Mouse (Mus musculus) NIH3T3 (cell line): Measurements from ENCODE around the gene 4931428L18Rik.

Experiments used
- DNase-seq: peaks from one replicate; pipeline ENCODE4 v3.0.0-alpha.2; 2012; ENCODE audit warnings: low read depth

Gene 4931428L18Rik

DNA sequence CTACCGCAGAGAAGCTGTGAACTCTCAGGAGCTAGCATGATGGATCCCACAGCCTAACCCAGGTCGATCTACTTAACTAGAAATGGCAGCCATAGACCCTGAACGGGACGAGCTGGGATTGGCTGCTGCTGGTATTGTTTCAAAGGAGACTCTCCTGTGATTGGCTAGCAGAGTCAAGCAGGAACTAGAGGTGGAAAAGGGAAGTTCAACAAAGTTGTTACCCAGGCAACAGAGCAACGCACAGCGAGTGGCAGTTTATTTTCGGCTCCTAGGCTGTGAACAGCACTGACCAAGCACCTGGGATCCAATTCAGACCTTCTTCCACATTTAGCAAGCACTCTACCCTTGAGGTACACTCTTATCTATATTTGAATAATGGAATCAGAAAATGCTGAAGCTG is at the start of gene 4931428L18Rik, which contains the start of gene Pih1d3:
Gene 4931428L18Rik, minus strand, starts transcription at position 121 of the 400 bp plus-strand sequence.
Gene Pih1d3, plus strand, starts transcription at position 275 of the 400 bp plus-strand sequence.
- DNase-seq: no peak

- DNase-seq: no peak
These were observed 37.9 kb upstream of the 4931428L18Rik start for GRCm38 (mm10) chr1:31260218-31260923.

DNA sequence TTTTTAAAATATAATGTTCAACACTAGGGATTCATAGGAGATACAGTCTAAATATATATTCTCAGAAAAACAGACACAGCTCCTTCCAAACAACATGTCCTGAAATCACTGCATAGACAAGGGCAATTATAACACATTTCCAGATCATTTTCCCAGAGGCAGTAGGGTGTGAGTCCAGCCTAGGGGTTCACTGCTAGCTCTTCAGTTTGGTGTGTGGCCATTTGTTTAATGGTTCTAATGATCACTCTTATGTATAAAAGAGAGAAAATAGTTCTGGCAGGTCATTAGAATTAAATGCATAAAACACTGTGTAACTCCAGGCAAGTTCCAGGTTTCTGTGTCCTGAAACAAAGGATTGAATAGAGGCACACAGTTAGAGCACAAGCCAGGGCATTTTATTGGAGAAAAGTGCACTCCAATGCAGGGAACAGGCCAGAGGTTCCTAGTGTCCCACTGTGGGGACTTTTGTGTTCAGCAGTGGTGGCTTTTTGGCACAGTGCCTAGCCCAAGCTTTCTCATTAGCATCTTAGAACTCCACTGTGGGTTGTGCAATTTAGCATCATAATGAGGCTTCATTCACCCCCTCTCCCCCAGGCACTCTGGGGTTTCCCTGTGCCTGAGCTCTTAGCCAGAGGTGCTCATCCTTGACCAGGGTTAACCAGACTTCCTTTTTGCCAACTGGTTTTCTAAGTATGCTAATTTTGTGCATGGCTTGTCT is 11.0 kb upstream of the 4931428L18Rik start:
- DNase-seq: no peak

GRCm38 (mm10) chr1:31220599-31221250 is 1.8 kb downstream of the 4931428L18Rik start:
- no peak for DNase-seq

- DNase-seq: no peak
These were observed 7.7 kb downstream of the 4931428L18Rik start for GRCm38 (mm10) chr1:31214831-31215230.

DNA sequence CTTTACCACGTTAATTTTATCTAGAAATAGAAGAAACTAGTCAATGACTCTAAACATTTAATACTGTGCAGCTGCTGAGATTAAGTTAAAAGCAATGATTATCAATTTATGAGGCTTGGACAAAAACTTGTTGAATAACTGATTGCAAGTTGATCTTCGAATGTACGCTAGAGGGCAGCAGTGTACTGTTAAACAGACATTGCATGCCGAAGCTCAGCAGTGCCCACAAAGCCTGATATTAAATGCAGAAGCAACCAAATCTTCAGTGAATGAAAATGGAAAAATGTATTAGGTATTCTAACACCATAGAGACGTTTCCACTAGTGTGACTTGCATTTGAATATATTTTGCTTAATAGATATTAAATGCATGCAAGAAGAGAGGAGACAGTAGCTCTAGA is 12.3 kb downstream of the 4931428L18Rik start:
- DNase-seq: peak; percentile 79

DNA sequence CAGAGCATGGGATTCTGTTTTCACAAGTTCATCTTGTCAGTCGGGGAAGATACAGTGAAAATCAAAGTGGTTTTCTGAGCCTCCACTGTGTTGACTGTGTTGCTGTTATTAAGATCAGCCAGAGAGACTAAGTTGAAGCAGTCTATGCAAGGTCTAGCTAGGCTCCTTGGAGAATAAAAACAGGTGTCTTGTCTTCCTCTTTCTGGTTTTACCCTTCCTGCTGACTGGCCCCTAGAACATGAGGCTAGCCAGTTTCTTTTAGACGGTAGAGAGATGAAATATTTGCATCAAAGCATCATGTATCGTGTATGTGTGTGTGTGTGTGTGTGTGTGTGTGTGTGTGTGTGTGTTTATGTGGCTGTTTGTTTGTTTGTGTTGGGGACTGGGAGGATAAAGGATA is 16.7 kb downstream of the 4931428L18Rik start:
- no peak for DNase-seq

DNA sequence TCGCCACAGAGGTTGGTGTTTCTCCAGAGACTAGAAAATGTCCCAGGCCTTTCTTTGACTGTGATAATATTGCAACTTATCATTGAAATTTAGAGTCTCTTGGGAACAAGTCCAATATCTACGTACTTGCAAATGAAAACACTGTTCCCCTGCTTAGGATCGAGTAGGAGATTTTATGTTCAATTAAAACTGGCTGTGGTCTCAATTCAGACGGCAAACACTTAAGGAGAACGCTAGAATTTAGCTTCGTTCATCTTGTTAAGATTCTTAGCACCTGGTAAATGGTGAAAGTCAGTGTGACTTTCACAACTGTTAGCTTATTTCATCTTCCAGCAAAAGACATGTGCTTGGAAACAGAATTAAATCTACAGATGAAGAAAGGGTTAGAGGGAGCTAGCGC is 17.1 kb downstream of the 4931428L18Rik start:
- no peak for DNase-seq

- no peak for DNase-seq
These were observed 18.7 kb downstream of the 4931428L18Rik start for GRCm38 (mm10) chr1:31203771-31204170.

DNA sequence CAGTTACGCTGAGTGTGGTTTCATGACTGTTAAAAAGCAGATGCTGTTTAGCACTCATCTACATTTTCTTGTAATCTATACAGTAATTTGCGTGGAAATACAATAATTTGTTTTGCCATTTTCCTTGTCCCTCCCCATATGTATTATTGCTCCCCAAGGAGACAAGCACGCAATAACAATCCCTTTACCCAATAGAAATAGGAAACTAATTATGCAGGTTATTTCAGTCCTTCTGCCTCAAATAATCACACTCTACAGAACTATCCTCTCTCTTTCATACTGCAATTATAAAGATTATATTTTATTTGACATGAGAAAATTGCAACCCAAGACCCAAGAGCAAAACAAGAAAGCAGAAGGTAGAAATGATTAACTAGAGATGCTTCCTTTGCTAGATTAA is 25.5 kb downstream of the 4931428L18Rik start:
- no peak for DNase-seq

DNA sequence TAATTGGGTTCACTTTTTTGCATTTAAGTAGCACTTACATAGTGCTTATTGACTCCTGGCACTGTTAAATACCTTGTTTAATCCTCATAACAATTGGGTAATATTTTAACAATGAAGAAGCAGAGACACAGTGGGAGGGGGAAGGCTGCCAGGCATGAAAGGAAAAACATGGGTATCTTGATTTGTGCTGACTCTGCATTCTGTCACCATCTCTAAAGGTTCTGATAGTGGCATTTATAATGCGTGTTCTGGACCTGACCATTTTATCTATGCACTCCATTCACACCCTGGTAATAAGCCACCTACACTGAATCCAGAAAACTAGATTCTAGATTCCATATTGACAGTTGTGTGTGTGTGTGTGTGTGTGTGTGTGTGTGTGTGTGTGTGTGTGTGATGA is 26.9 kb downstream of the 4931428L18Rik start:
- DNase-seq: no peak

- no peak for DNase-seq
These were observed 32.1 kb downstream of the 4931428L18Rik start for GRCm38 (mm10) chr1:31190237-31190866.

- no peak for DNase-seq
These were observed 44.2 kb downstream of the 4931428L18Rik start for GRCm38 (mm10) chr1:31178264-31178663.

- no peak for DNase-seq
These were observed 46.4 kb downstream of the 4931428L18Rik start, which contains the start of gene Lgsn for GRCm38 (mm10) chr1:31176101-31176500. TSS of gene Lgsn (plus strand) at chr1:31176401.

DNA sequence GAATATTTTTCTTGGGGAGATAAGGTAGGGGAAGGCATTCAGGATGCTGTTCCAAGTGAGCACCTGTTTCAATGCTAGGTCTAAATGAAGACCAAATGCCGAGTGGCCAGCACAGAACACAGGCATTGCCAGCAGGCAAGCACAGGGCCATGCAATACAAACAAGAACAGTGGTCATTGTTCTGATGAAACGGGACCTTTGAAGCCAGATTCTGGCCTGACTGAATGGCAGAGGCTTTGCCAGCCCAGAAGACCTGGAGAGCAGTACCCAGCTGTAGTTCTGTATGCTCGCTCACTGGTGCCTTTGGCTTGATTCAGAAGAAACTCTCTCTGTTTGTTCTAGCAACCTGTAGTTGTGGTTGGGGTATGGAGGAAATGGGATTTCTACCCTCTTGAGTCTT is 47.1 kb downstream of the 4931428L18Rik start:
- no peak for DNase-seq

- no peak for DNase-seq
These were observed 57.0 kb downstream of the 4931428L18Rik start for GRCm38 (mm10) chr1:31165326-31166121.

DNA sequence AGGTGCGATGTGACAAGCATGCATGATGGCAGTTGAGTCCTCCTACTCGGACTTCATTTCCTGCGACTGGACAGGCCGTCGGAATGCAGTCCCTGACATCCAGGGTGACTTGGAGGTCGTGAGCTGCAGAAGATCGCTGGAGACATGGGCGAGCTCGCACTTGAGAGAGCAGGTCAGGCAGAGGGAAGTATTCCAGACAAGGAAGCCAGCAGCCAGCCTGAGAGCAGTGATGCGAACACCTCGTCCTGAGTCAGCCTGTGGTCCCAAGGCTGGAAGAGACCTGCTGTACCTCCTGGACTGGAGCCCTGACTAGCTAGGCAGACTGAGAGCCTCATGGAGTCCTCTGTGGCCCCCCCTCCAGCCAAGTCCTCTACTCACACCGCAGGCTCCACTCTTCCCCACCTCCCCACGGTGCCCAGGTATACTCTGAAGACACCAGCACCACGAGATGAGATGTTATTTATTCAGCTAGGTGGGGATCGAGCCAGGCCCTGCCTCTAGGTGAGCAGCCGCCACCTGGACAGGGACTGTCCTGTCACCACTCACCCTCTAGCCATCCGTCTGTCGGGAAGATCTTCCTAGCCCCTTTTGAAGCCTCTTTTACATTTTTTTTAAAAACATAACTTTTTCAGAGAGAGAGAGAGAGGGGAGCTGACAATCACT is 57.8 kb downstream of the 4931428L18Rik start:
- DNase-seq: no peak

- DNase-seq: peak; percentile 29
These were observed 65.6 kb downstream of the 4931428L18Rik start for GRCm38 (mm10) chr1:31156884-31157283.

DNA sequence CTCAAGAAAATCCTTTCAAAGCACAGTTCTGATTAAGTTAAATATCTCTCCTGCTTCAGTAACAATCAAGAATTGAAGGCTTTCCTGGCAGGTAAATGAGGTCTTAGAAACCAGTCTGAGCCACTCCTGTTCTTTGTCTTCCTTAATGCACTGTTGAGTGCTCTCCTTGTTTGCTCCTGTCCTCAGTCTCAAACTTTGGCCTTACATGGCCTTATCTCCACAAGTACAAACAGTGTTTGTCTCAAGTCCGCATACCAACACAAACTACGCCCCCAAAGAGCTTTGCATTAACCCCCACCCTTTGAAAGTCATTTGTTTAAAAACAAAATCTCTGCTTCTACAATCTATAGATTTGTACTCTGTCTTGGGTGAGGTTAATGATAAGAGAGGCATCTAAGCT is 66.3 kb downstream of the 4931428L18Rik start:
- DNase-seq: no peak

GRCm38 (mm10) chr1:31153793-31154349 is 68.6 kb downstream of the 4931428L18Rik start:
- DNase-seq: peak; percentile 75
